Mouse (Mus musculus): ENCODE data around the gene Dgki. TPM values are rescaled to one million over a fixed set of nuclear protein-coding genes. Genes with fewer than 3 reads are reported as not detected.

The Dgki gene
- total RNA-seq, 4 experiments from 2014 or later = 2.3 to 6.9 (median 4.9) TPM

DNA sequence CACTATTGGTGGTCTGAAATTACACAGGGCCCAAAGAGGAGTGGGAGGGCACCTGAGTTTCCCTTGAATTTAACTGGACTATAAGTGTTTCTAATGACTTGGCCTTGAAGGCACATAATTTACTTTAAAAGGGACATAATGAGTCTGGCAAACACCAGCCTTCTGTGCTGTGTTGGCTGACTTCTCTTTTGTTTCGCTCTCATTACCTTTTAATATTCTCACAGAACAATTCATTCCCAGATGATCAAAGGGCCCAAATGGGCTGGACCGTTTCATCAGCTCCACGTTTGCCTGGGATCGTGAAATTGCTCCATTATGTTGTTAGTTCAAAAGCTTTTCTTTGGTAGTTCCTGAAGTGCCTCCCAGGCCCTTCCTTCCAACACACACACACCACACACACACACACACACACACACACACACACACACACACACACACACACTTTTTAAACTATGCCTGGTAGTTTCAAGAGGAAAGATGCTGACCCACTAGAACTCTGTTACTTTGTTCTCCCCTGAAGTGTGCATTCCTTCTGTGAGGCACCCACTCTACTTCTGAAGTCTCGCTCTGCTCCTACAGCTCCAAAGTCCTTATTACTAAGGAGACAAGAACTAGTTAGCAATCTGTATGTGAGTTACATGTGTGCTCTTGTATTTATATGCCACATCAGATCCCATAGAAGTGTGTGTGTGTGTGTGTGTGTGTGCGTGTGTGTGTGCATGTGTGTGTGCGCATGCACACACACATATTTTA is 491.5 kb downstream of the Dgki start:
- no peak for DNase-seq

DNA sequence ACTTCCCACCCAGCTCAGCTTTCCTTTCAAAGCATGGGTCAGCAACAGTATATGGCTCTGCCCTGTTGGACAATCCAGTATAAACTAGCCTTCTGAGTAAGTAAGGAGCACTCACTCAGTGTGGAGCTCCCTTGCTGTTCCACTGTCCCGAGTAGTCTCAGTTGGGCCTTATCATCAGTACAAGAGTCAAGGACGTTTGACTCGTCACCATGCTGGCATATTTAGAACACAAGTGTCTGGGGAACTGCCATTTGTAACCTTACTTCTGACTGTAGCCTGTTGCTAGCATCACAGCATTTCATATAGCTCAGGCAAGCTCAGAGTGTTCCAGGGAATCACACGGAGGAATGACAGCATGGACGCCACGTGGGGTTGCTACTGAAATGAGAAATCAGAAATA is 493.1 kb downstream of the Dgki start:
- peak; percentile 49 for DNase-seq

- DNase-seq = peak; percentile 50
Measured at GRCm38 (mm10) chr6:36800309-36800946, 499.6 kb downstream of the Dgki start.

- no peak for DNase-seq
Measured at GRCm38 (mm10) chr6:36797066-36797655, 502.8 kb downstream of the Dgki start.

Other genes starting within 250 kb of the Dgki start
- 100 to 1,000 TPM in 3 of 4 experiments, 10 to 100 TPM in 1; 95.9 to 118 (median 110) TPM for gene Creb3l2, start 142.0 kb upstream of the Dgki start, total RNA-seq (2022)
- gene Akr1d1, start 230.0 kb upstream of the Dgki start, total RNA-seq (2022) = 1,000 to 10,000 TPM in 2 of 4 experiments, under 1 TPM in 2; 0.62 to 2,477 (median 1,006) TPM